Mouse (Mus musculus) bone marrow, adult 2 months (tissue): ENCODE results near the gene Foxp4.

Experiments used
- CTCF ChIP-seq: fragments of 200-500 bp; IDR thresholded peaks from 2 replicates; pipeline ENCODE4 v1.5.1; 2011; ENCODE audit warnings: low read length, control low read depth; ENCODE audit not compliant: control insufficient read depth, insufficient read depth
- POLR2A ChIP-seq: fragments of 200-500 bp; IDR thresholded peaks from 2 replicates; pipeline ENCODE4 v1.6.1; 2011; ENCODE audit warnings: low read depth, mild to moderate bottlenecking, control low read depth, low read length, borderline replicate concordance; ENCODE audit not compliant: control insufficient read depth

DNA sequence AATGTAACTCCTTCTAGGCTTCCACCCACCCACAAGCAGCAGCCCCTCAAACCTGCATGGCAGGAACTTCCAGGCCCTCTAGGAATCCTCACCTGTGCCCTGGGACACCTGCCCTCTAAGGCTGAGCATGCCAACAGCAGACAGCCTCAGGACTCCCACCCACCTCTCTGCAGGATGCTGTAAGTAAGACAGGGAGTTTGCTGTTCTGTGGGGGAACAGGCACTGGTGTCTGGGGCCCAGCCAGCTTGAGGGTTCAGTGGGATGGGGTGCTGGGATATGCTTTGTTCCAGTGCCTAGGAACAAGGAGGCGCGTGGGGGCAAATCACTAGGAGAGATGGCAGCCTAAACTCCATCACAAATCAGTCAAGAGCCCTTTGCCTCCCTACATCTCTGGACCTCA lies 16.4 kb downstream of the Foxp4 start:
- no peak for TF ChIP-seq CTCF
- no peak for TF ChIP-seq POLR2A
